Mouse (Mus musculus) fat pad, adult 2 months (tissue): ENCODE data around the gene Ankrd26.
A peak's percentile ranks its signal among the peaks of the same experiment; 100 is the strongest.
"Not testable (repeated sequence)": the region's sequence is repeated elsewhere in the genome, so short reads cannot be mapped to it uniquely, and the experiment has no call there.

Experiments
- DNase-seq: peaks from one replicate; pipeline ENCODE4 v3.0.0-alpha.2; 2011; ENCODE audit warnings: low read depth, low spot score; ENCODE audit errors: extremely low read depth

Gene Ankrd26

GRCm38 (mm10) chr6:118561745-118562609 is at the start of gene Ankrd26:
Gene Ankrd26, minus strand, starts transcription at chr6:118562226.
- DNase-seq, result peak; percentile 34

DNA sequence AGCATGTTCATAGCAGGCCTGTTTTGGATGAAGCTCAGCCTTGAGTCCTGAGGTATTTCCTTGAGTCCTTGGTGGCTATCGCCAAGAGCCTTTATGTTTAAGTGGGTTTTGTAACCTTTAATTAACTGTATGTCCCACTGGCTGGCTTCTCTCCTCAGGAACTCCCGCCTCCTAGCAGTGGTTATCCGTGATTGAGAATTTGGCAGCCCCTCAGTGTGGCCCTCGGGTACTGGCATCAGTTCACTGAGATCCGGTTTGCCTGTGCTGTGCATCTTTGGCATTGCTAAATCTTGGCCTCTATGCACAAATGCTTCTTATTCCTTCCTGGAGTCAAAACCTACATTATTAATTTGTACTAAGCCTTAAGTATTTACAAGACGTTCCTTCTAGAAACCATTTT is 46.9 kb upstream of the Ankrd26 start:
- peak; percentile 55 for DNase-seq

- no peak for DNase-seq
Measured at GRCm38 (mm10) chr6:118605974-118606373, 43.9 kb upstream of the Ankrd26 start.

GRCm38 (mm10) chr6:118603825-118604224 is 41.8 kb upstream of the Ankrd26 start:
- DNase-seq, result no peak

DNA sequence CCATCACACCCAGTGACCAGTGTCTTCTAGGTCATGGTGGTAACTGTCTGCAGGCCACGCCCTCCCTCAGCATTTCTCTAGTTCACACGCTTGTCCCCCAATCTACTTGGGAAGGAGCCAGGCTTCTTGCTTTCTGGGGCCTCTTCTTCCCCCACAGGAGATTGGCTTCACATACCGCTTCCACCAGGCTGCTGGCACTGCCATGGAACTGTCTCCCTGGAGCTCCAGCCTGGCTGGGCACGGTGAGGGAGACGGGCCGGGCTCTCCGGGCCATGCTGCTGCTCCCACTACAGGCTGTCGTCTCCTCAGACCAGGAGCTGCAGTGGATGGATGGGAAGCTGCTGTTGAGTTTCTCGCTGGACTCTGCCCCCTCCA is 33.6 kb upstream of the Ankrd26 start:
- no peak for DNase-seq

DNA sequence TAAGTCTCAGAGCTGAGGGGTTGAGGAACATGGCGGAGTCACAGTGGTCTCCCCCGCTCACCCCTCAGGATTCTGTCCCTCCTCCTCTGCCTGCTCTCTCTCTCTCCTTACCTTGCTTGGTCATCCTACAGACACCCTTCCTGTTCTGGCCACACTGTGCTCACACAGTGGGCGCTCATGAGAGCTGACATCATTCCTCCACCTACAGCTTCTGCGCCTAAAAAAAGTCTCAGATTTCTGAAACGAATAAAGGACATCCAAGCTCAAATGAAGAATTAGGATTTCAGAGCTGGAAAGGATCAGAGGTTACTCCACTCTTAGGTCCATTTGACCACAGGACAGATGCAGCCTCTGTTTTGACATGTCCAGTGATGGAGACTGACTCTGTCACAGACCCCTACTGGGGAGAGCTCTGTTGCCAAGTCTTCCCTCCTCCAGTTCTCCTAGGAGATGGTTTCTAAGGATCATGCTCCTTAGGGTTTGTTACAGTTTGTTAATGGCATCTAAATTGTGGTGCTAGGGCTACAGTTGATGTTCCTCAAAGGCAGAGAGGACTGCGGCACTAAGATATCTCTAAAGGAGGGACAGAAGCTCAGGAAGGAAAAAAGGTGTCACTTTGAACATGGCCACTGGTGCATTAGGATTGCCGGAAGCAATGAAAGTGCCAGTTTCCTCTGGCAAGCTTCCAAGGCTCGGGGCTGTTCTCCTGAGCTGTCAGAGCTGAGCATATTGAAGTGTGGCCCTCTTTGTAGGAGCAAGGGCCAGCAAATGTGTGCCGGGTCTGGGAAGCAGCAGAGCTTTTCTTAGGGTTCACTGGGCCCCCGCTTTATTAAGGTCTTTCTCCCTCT is 33.0 kb upstream of the Ankrd26 start:
- no peak for DNase-seq

DNA sequence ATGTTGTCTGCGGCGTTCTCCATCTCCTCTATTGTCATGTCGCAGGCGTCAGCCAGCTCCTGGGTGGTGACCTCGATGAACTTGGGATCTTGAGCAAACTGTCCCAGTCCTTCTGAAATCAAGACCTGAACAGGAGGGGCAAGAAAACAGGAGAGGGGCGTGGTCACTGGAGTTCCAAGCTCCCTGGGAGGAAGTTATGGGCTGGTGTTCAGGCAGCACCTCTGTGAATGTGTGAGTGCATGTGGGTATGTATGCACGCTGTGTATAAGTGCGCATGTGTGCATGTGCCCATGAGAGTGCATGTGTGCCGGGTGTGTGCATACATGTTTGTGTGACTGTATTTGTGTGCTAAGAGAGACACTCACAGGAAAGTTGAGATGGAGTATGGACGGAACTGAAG is 32.0 kb upstream of the Ankrd26 start:
- no peak for DNase-seq

DNA sequence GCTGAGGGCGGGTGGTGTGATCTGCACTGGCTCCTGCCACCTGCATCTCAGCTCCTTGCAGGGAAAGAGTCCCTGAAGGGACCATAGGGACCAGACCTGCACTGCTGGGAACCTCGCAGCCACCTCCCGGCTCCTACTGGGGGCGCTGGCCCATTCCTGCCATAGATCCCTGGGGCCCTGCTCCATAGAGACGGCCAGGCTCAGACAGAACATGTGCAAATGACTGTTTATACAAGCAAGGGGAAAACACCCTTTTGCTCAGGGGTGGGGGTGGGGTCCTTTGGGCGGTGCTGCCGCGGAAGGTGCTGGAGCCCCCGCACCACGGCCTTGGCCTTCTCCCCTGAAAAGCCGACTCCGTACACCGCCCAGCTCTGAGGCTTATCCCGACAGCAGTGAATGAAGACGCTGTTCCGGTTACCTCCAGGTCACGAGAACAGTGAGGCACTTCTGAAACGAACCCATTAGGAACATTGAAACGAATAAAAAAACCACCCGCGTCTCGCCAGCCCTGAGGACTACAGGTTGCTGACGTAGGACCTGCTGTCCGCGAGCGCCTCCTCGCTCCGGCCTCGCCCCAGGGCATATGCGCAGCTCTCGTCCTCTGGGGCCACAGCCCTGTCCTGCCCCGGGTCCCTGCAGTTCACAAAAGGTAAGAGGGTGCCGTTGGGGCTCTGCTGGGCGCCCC is 31.5 kb upstream of the Ankrd26 start:
- DNase-seq, result no peak

GRCm38 (mm10) chr6:118592662-118593376 is 30.8 kb upstream of the Ankrd26 start:
- no peak for DNase-seq

- DNase-seq, result not testable (repeated sequence)
Measured at GRCm38 (mm10) chr6:118578741-118579140, 16.7 kb upstream of the Ankrd26 start.

DNA sequence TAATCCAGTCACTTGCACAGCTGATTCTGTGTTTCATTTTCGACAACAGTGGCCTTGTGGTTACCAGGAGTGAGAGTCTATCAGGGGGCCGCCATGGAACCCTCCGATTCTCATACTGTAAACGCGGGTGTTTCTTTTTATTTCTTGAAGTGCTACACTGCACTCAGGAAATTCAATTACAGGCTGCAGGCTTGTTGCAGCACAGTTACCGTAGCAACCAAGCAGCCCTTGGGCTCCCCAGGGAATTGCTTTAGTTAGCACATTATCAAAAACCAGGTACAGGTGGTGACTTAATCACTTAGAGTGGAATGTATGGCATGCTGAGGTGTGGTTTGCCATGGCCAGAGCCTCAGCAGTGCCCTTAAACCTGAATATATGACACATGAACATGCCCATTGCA is 12.3 kb upstream of the Ankrd26 start:
- DNase-seq, result no peak

- DNase-seq, result no peak
Measured at GRCm38 (mm10) chr6:118567816-118568215, 5.8 kb upstream of the Ankrd26 start.

GRCm38 (mm10) chr6:118561225-118561624 is 801 bp downstream of the Ankrd26 start:
- no peak for DNase-seq

DNA sequence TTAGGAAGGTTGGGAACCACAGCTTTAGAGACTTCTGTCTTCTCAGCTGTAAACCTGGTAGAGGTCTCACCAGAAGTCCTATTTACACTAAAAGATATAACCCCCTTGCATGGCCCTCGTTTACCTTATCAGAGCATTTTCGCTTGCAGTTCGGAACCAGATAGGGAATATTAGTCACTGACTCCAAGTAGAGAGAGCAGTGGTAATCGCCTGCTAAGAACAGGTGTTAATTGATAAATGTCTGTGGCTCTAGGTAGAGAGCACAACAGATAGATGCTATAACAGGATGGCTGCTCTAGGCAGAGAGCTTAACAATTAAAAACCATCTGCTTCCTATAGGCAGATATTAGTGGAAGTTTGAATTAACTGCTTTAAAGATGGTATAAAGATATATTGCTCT is 23.4 kb downstream of the Ankrd26 start:
- no peak for DNase-seq

DNA sequence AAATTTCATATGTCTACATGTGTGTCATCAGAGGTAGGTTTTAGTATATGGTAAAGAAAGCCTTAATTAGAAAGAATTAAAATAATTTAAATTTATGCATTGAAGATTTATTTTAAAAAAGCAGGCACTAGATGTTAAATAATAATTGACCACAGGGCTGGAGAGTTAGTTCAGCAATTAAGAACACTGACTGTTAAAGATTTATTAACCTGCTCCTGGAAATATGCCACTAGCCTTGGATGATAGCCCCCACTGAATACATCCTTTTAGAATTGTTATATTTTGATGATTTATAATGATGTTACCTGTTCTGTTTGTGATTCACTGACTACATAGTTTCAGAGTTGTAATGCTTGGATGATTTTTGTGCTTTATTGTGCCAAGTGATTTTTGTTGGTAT is 24.8 kb downstream of the Ankrd26 start:
- DNase-seq, result not testable (repeated sequence)

DNA sequence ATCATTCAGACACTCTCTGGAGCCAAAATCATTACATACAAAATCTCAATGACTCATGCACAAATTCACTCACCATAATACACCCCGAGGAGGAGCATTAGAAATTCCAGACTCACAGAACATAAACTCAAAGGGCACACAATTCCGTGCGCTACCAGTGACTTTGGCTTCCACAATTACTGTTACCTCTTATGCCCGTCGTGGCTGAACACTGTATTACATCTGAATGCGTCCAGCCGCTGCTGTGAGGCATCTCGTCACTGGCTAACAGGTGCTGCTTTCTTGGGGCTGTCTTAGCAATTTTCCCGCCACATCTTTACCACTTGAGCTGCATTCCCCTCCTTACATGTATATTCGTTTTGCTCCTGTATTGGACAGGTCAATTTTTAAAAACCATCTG is 26.7 kb downstream of the Ankrd26 start:
- no peak for DNase-seq

DNA sequence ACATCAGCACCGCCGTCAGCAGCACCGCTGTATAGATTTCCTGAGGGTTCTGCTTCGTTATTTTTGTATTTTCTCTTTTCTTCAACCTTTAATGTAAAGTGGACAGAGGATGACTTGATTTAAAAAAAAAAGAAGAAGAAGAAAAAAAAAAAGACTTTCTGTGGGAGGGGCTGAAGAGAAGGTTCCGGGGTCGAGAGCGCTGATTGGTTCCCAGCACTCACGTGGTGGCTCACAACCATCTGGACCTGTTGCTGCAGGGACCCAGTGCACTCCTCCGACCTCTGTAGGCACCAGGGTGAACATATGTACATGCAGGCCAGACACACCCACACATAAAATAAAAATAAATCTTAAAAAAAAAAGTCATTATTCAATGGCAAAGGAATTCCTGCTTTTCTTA is 28.6 kb downstream of the Ankrd26 start:
- DNase-seq, result no peak

- DNase-seq, result no peak
Measured at GRCm38 (mm10) chr6:118520668-118521067, 41.4 kb downstream of the Ankrd26 start.

GRCm38 (mm10) chr6:118513335-118514012 is 48.6 kb downstream of the Ankrd26 start:
- no peak for DNase-seq

DNA sequence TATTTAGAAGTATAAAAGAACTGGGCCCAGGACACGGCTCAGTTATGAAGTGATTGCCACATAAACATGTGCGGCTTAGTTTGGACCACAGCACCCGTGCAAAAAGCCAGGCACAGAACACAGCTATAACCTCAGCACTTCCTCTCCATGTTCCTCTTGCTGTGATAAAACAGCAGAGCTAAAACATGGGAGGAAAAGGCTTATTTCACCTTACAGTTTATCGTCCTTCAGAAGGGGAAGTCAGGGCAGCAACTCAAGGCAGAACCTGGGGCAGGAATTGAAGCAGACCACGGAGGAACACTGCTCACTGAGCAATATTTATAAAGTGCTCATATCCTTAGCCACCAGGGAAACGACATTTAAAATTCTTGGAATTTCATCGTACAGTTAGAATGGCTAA is 63.0 kb downstream of the Ankrd26 start:
- DNase-seq, result no peak
